In the genomic region with DNA sequence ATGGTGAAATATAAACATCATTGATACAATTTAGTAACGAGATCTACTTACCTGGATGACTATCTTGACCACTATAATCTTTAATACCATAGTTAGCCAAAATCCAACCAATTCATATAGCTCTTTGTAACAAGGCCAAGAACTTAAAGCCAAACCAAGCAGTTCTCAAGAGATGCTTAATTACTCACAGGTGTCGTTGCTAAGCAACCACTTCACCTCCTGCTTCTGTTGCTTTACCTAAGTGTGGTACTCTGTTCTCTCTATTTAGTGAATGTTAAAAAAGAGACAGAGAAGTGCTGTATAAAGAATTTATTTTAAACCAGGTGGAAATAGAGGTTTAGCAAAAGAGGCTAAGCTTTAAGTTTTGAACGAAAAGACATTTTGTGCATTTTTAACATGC, we compare ENCODE assay signal across 26 mouse cellular contexts.
DNase-seq lines count a peak whose midpoint lies in the region; ATAC-seq and TF ChIP-seq lines count a peak whose summit lies in the region.
"Had no signal": no experiment of that assay in that cellular context is flagged by ENCODE, and none has a peak within 500 bp of the region (broad histone marks: within the 10 kb centered on the region; RNA-seq: fewer than 3 reads in every experiment).

No protein-coding gene starts in this region.

- TF ChIP-seq CTCF in brain, embryonic 14.5 days (IDR thresholded peaks at IDR 0.05; ENCODE audit: borderline replicate concordance, extremely low read depth, insufficient read depth, insufficient read length) = no peak

- peak; percentile 22 for DNase-seq in forebrain, embryonic 14.5 days (ENCODE audit: low spot score)
- DNase-seq in forebrain, embryonic 10.5 days (ENCODE audit: extremely low spot score, low spot score) = no peak
- peak; percentile 8 for DNase-seq in left cerebral cortex, adult 11 months (ENCODE audit: low spot score)
- DNase-seq in left cerebral cortex, postnatal 10 days (ENCODE audit: extremely low spot score in 1 of 2, low spot score in 2 of 2) = no peak
- peak; percentile 56 for DNase-seq in brain, embryonic 14.5 days (ENCODE audit: low read depth)
- peak; percentile 34 for DNase-seq in forelimb bud, embryonic 11.5 days (ENCODE audit: low read depth, low spot score)
- DNase-seq in heart, postnatal 36 days = no peak
- DNase-seq: adrenal gland, postnatal 14 days; cerebellum, adult 2 months; cerebellum, postnatal 36 days; gastrocnemius, postnatal 10 days; heart, postnatal 14 days; kidney, adult 18-20 months; kidney, postnatal 36 days; layer of hippocampus, postnatal 36 days; retina, postnatal 1 day; right cerebral cortex, postnatal 14 days; thymus, postnatal 14 days had no signal

- H3K27ac ChIP-seq in forebrain, embryonic 14.5 days (ENCODE audit: low read depth, low read length) = no peak overlapping the region
- no peak overlapping the region for H3K27ac ChIP-seq in forebrain, embryonic 10.5 days
- H3K27ac ChIP-seq: limb, embryonic 12.5 days; lung, embryonic 15.5 days; midbrain, embryonic 12.5 days; neural tube, embryonic 15.5 days had no signal

- no peak for TF ChIP-seq POLR2A in brain, embryonic 14.5 days (IDR thresholded peaks at IDR 0.05; ENCODE audit: borderline replicate concordance, extremely low read depth, insufficient read depth, insufficient read length, poor library complexity, severe bottlenecking)

- no peaks in the 10 kb centered on the region for H3K36me3 ChIP-seq in forebrain, embryonic 14.5 days (ENCODE audit: control insufficient read depth, insufficient read depth, low read length)
- H3K36me3 ChIP-seq in forebrain, embryonic 10.5 days (replicated peaks) = no peaks in the 10 kb centered on the region
- H3K36me3 ChIP-seq: limb, embryonic 12.5 days; lung, embryonic 15.5 days; midbrain, embryonic 12.5 days; neural tube, embryonic 15.5 days had no signal

- H3K9ac ChIP-seq in forebrain, embryonic 14.5 days (ENCODE audit: low read length) = no peak overlapping the region
- H3K9ac ChIP-seq: limb, embryonic 12.5 days; lung, embryonic 15.5 days; midbrain, embryonic 12.5 days; neural tube, embryonic 15.5 days had no signal

- no peaks in the 10 kb centered on the region for H3K27me3 ChIP-seq in forebrain, embryonic 14.5 days (replicated peaks; ENCODE audit: control insufficient read depth, insufficient read depth, low read length)
- no peaks in the 10 kb centered on the region for H3K27me3 ChIP-seq in forebrain, embryonic 10.5 days (ENCODE audit: poor library complexity, severe bottlenecking)
- H3K27me3 ChIP-seq: limb, embryonic 12.5 days; lung, embryonic 15.5 days; midbrain, embryonic 12.5 days; neural tube, embryonic 15.5 days had no signal

- 83% methylated on average over 3 of the region's 3 CpGs for WGBS in forebrain, embryonic 14.5 days
- 88% methylated on average over 3 of the region's 3 CpGs for WGBS in forebrain, embryonic 10.5 days

- H3K4me1 ChIP-seq in forebrain, embryonic 14.5 days (ENCODE audit: control insufficient read depth, insufficient read depth, low read length) = no peaks in the 10 kb centered on the region
- H3K4me1 ChIP-seq in forebrain, embryonic 10.5 days = no peaks in the 10 kb centered on the region
- H3K4me1 ChIP-seq: limb, embryonic 12.5 days; lung, embryonic 15.5 days; midbrain, embryonic 12.5 days; neural tube, embryonic 15.5 days had no signal

- H3K4me3 ChIP-seq in forebrain, embryonic 14.5 days (ENCODE audit: low read depth, low read length) = no peak overlapping the region
- no peak overlapping the region for H3K4me3 ChIP-seq in forebrain, embryonic 10.5 days
- H3K4me3 ChIP-seq: limb, embryonic 12.5 days; lung, embryonic 15.5 days; midbrain, embryonic 12.5 days; neural tube, embryonic 15.5 days had no signal

- no peak overlapping the region for H3K4me2 ChIP-seq in forebrain, embryonic 14.5 days (ENCODE audit: low read length)
- H3K4me2 ChIP-seq: limb, embryonic 12.5 days; liver, embryonic 11.5 days; lung, embryonic 15.5 days; midbrain, embryonic 12.5 days; neural tube, embryonic 15.5 days had no signal

- ATAC-seq in forebrain, embryonic 14.5 days = no peak
- ATAC-seq: CD4-positive, CD25-positive, alpha-beta regulatory T cell, adult 4 months; forebrain, embryonic 16.5 days; inflammation-experienced regulatory T-cells, adult 6 months had no signal

- intact Hi-C loops in left cerebral cortex, postnatal 10 days (cut with DNase I) = no loop called here
- intact Hi-C loops in heart, postnatal 36 days (cut with DNase I) = no loop called here

- H3K9me3 ChIP-seq in forebrain, embryonic 14.5 days (replicated peaks; ENCODE audit: control insufficient read depth, low read length) = no peaks in the 10 kb centered on the region
- H3K9me3 ChIP-seq in forebrain, embryonic 10.5 days = no peaks in the 10 kb centered on the region
- H3K9me3 ChIP-seq: limb, embryonic 12.5 days; lung, embryonic 15.5 days; midbrain, embryonic 12.5 days; neural tube, embryonic 15.5 days had no signal

Comparison
In these comparisons a context has a peak if more than half of its experiments do, and no peak if none do; other contexts are left out.
1. DNase-seq: peak in forebrain, embryonic 14.5 days (single experiment), left cerebral cortex, adult 11 months (single experiment), brain, embryonic 14.5 days (single experiment) and forelimb bud, embryonic 11.5 days (single experiment); none in forebrain, embryonic 10.5 days (single experiment), left cerebral cortex, postnatal 10 days (0 of 2) and heart, postnatal 36 days (0 of 2).